Mouse (Mus musculus) heart, adult 2 months (tissue): Measurements from ENCODE around the gene Emc10. TPM values are rescaled to one million over a fixed set of nuclear protein-coding genes. Genes with fewer than 3 reads are reported as not detected.
A peak's percentile ranks its signal among the peaks of the same experiment; 100 is the strongest.

Source experiments
- DNase-seq, 2 experiments: peaks; one replicate each; pipeline ENCODE4 v3.0.0; 2021
- H3K27ac ChIP-seq: fragments of 200-600 bp; 2 replicates; pipeline ENCODE4 v1.8.1; 2022
- H3K27me3 ChIP-seq: fragments of 200-500 bp; 2 replicates; pipeline ENCODE4 v1.6.1; 2012; ENCODE audit warnings: mild to moderate bottlenecking, low read length, inconsistent platforms, mixed read lengths; ENCODE audit not compliant: control insufficient read depth, insufficient read depth
- H3K36me3 ChIP-seq: fragments of 200-500 bp; 2 replicates; pipeline ENCODE4 v1.6.1; 2012; ENCODE audit warnings: low read length, inconsistent platforms; ENCODE audit not compliant: control insufficient read depth, insufficient read depth
- H3K4me1 ChIP-seq: fragments of 200-500 bp; 2 replicates; pipeline ENCODE4 v1.6.1; 2011; ENCODE audit warnings: low read length; ENCODE audit not compliant: control insufficient read depth, insufficient read depth
- H3K4me3 ChIP-seq: fragments of 200-600 bp; 2 replicates; pipeline ENCODE4 v1.8.1; 2022
- H3K79me2 ChIP-seq: fragments of 200-500 bp; replicated peaks from 2 replicates; pipeline ENCODE4 v1.6.1; 2012; ENCODE audit warnings: mild to moderate bottlenecking, inconsistent platforms, low read length, moderate library complexity, mixed read lengths; ENCODE audit not compliant: control insufficient read depth, insufficient read depth
- H3K9ac ChIP-seq: fragments of 200-500 bp; 2 replicates; pipeline ENCODE4 v1.6.1; 2012; ENCODE audit warnings: low read depth, mild to moderate bottlenecking, control low read depth, inconsistent platforms, low read length, mixed read lengths
- CTCF ChIP-seq: fragments of 200-600 bp; IDR thresholded peaks from 2 replicates; pipeline ENCODE4 v1.8.1; 2022; ENCODE audit warnings: antibody characterized with exemption, mild to moderate bottlenecking, moderate library complexity
- EP300 ChIP-seq: fragments of 200-500 bp; IDR thresholded peaks from 2 replicates; pipeline ENCODE4 v1.6.1; 2011; ENCODE audit warnings: low read depth, low read length, control low read depth; ENCODE audit not compliant: insufficient read depth
- POLR2A ChIP-seq: fragments of 200-500 bp; IDR thresholded peaks from 2 replicates; pipeline ENCODE4 v1.6.1; 2011; ENCODE audit warnings: mild to moderate bottlenecking, low read depth, low read length, control low read depth; ENCODE audit not compliant: insufficient read depth
- WGBS: fragments of 180-500 bp; shearing (Covaris S2); methylation state at CpG from one replicate; pipeline ENCODE4 v1.1.7; 2018; 5-methylcytosine and 5-hydroxymethylcytosine counted together
- intact Hi-C: fragments of 180-260 bp; cut with DNase I; formaldehyde crosslinking; loops from one replicate; pipeline ENCODE4 v1.15.1; 2025
- microRNA-seq, 2 experiments: library from miRNA; unstranded; fragments of <30 nt; microRNA quantifications; one replicate each; pipeline ENCODE4 v1.2.0; 2021
- polyA plus RNA-seq: library from polyadenylated mRNA; depleted of rRNA; stranded (reverse); fragments of >200 nt; gene quantifications from 2 replicates; pipeline ENCODE4 v1.2.3, GENCODE M21; 2012; rRNA removed
- total RNA-seq, 2 experiments: library from RNA; stranded (reverse); gene quantifications; 2 replicates each; pipeline ENCODE4 v1.2.3; 2021

Gene Emc10
- total and polyA plus RNA-seq, 3 experiments, result 86.1 to 180 (median 87.6) TPM

- no peak overlapping the region for H3K4me3 ChIP-seq
- no peak overlapping the region for H3K9ac ChIP-seq
- peak in 1 of 2 experiments; percentile 51 for DNase-seq
- H3K27me3 ChIP-seq, result peaks cover 2% of the 10 kb centered on the region; the same call in 1 of the 2 replicates
- 25% methylated on average over 29 of the region's 29 CpGs for WGBS
- H3K27ac ChIP-seq, result no peak overlapping the region
- H3K36me3 ChIP-seq, result no peaks in the 10 kb centered on the region
- H3K79me2 ChIP-seq, result no peaks in the 10 kb centered on the region
- intact Hi-C loops, result loop anchor here (5.0 kb wide), 1 partner anchor 37 kb away; no protein-coding TSS in a partner anchor
- no peaks in the 10 kb centered on the region for H3K4me1 ChIP-seq
- TF ChIP-seq EP300, result 0 out of 2 replicates have a peak, but pooled peaks have one; percentile 44
- no peak for TF ChIP-seq CTCF
These were observed 51.3 kb downstream of the Emc10 start for GRCm38 (mm10) chr7:44444886-44445527.

DNA sequence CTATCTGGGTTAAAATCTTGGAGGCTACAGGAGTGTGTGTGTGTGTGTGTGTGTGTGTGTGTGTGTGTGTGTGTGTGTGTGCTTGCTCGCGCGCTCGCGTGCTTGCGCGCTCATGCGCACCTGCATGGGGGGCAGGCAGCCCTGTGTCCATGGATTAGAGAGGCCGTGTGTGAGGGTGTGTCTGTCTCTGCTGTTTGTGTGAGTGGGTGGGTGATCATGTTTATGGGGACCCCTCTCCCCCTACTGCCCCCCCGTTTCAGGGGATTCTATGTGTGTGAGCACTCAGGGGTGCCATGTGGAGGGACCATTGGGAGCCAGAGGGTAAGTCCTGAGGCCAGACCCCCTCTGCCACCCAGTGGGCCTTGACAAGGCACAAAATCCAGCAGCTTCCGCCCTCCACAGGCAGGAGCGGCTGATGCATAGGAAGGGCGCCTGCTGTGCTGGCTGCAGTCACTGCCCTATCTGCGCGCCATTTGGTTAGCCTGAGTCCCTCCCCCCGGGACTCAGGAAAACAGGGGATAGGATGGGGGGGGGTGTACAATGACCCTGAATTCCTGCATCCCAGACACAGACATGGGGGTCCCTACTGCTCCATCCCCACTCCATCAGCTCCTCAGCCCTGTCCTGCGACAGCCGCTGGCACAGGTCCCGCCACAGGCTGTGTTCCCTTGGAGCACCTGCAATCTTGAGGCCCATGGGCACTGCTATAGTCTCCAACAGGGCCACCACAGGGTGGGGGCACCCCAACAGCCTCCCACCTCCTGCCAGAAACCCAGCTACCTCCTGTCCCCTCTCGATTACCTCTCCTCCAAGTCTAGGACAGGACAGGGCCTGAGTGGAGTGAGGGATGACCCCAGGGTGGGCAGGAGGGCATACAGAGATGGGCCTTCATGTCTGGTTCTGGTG lies 52.8 kb downstream of the Emc10 start:
- TF ChIP-seq POLR2A (no peak), CTCF (0 out of 2 replicates have a peak, but pooled peaks have one; percentile 7)
- Histone ChIP-seq H3K9ac (no peak overlapping the region), H3K4me1 (no peaks in the 10 kb centered on the region), H3K36me3 (no peaks in the 10 kb centered on the region), H3K4me3 (no peak overlapping the region), H3K27ac (no peak overlapping the region), H3K79me2 (no peaks in the 10 kb centered on the region), H3K27me3 (peaks cover 2% of the 10 kb centered on the region; the same call in 1 of the 2 replicates)
- intact Hi-C loops, result no loop called here
- no peak for DNase-seq
- WGBS, result 10% methylated on average over 20 of the region's 20 CpGs

DNA sequence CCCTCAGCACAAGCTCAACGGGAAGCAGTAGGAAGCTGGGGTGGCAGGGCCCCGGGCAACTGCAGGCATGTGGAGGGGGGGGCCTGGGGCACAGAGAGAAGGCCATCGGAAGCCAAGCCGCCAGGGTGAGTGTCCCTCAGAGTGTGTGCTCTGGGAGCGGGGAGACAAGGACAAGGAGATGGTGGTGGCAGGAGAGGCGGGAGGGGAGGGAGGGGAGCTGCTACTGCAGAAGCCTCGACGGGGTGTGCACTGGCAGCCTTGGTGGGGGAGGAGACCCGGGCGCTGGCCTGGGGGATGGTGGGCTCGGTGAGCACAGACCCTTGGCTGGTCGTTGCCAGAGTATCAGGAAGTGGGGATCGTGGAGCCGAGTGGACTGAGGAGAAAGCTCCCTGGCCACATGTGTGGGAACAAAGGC lies 53.9 kb downstream of the Emc10 start:
- intact Hi-C loops, result no loop called here
- under 1% methylated on average over 14 of the region's 14 CpGs for WGBS
- Histone ChIP-seq H3K27me3 (peaks cover 2% of the 10 kb centered on the region; the same call in 1 of the 2 replicates), H3K4me3 (peak overlapping the region; percentile 29), H3K9ac (peak overlapping the region; percentile 71; the same call in 1 of the 2 replicates), H3K4me1 (no peaks in the 10 kb centered on the region), H3K27ac (peak overlapping the region; percentile 52), H3K36me3 (no peaks in the 10 kb centered on the region), H3K79me2 (no peaks in the 10 kb centered on the region)
- no peak for DNase-seq
- TF ChIP-seq POLR2A, result no peak
- no peak for TF ChIP-seq EP300
- no peak for TF ChIP-seq CTCF

DNA sequence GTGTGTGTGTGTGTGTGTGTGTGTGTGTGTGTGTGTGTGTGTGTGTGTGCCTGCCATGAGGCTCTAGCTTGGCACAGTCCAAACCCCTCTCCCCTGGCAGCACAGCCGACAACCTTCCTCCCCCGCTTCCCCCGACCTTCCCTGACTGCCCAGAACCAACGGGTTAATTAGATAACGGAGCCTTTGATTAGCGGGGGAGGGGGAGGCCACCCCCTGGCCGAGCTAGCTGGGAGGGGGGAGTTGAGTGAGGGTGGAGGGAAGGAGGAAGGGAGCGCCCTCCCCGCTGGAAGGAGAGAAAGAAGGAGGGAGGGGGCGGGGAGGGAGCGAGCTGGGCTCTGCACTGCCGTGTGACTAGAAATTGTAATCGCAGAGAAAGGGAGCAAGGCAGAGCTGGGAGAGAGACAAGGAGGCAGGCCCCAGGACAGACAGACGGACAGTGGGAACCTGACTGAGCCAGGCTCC lies 54.6 kb downstream of the Emc10 start:
- H3K27me3 ChIP-seq, result peaks cover 2% of the 10 kb centered on the region; the same call in 1 of the 2 replicates
- H3K4me3 ChIP-seq, result peak overlapping the region; percentile 29; the same call in 1 of the 2 replicates

DNA sequence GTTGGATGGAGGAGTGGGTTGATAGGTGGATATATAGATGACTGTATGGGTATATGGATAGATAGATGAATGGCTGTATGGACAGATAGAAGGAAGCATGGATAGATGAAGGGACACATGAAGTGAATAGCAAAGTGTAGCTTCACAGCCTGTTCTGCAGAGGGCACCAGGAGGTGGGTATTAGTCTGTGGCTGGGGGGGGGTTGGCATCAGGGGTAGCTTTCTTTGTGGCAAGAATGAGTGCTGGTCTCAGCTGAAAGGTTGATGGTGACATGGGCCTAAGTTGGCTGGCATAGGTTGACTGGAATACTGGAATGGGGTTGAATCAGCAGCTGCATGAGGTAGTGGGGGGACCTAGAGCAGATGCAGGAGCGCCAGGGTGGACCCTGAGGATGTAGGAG lies 55.1 kb downstream of the Emc10 start:
- Histone ChIP-seq H3K36me3 (no peaks in the 10 kb centered on the region), H3K27ac (no peak overlapping the region), H3K79me2 (no peaks in the 10 kb centered on the region), H3K27me3 (peaks cover 2% of the 10 kb centered on the region; the same call in 1 of the 2 replicates), H3K4me1 (no peaks in the 10 kb centered on the region), H3K9ac (no peak overlapping the region), H3K4me3 (no peak overlapping the region)
- no peak for DNase-seq
- intact Hi-C loops, result no loop called here
- WGBS, result 29% methylated on average over 1 of the region's 1 CpGs
- TF ChIP-seq EP300, result no peak

More for the DNA sequence above, 54.6 kb downstream of the Emc10 start:
- H3K9ac ChIP-seq, result peak overlapping the region; percentile 71
- H3K36me3 ChIP-seq, result no peaks in the 10 kb centered on the region
- intact Hi-C loops, result no loop called here
- DNase-seq, result no peak
- WGBS, result 3% methylated on average over 14 of the region's 14 CpGs
- no peaks in the 10 kb centered on the region for H3K4me1 ChIP-seq
- no peaks in the 10 kb centered on the region for H3K79me2 ChIP-seq
- TF ChIP-seq EP300 (no peak), POLR2A (peak; percentile 46; the same call in 1 of the 2 replicates)
- peak overlapping the region; percentile 52 for H3K27ac ChIP-seq

DNA sequence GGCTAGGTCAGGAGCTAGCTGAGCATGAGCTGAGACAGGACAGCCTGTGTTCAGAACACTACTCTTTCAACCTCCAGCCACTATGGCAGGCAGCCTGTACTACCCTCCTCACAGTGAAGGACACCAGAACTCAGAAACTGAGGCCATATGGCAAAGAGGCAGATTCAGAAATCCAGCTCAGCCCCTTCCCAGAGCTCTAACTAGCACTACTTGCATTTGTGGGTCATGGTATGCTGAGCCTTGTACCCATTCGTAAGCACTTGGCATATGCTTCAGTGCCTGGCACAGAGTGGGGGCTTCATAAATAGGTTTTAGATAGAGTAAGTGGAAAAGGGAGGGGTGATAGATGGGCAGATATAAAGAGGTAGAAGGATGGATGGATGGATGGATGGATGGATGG lies 55.9 kb downstream of the Emc10 start:
- DNase-seq, result no peak
- no peak overlapping the region for H3K9ac ChIP-seq
- intact Hi-C loops, result no loop called here
- no peak overlapping the region for H3K27ac ChIP-seq
- no peak for TF ChIP-seq POLR2A
- no peak for TF ChIP-seq CTCF
- no peak for TF ChIP-seq EP300
- peaks cover 2% of the 10 kb centered on the region; the same call in 1 of the 2 replicates for H3K27me3 ChIP-seq
- no peaks in the 10 kb centered on the region for H3K36me3 ChIP-seq
- WGBS, result 70% methylated on average over 1 of the region's 1 CpGs
- no peak overlapping the region for H3K4me3 ChIP-seq
- H3K79me2 ChIP-seq, result no peaks in the 10 kb centered on the region
- no peaks in the 10 kb centered on the region for H3K4me1 ChIP-seq

Small RNA genes within 50 kb of the gene (microRNA-seq; reads per million reads assigned to microRNA genes)
- gene Mir7052, result 1.2 to 5.6 reads per million in 2 experiments
- 0 reads per million in 2 experiments for gene Mir7053

Other genes starting within 250 kb of the Emc10 start
- gene 1700028J19Rik, start 249.8 kb downstream of the Emc10 start, total RNA-seq, result under 1 TPM; 0.68 to 0.70 TPM
- 1.3 and 2.1 TPM in 2 replicates for gene 1700028J19Rik, start 249.8 kb downstream of the Emc10 start, polyA plus RNA-seq
- 10 to 100 TPM; 12.0 to 12.3 TPM for gene 2410002F23Rik, start 249.8 kb downstream of the Emc10 start, total RNA-seq
- gene 2410002F23Rik, start 249.8 kb downstream of the Emc10 start, polyA plus RNA-seq, result 29.5 and 37.6 TPM in 2 replicates
- gene Acp4, start 239.2 kb downstream of the Emc10 start, total RNA-seq, result not detected
- not detected in 2 replicates for gene Acp4, start 239.2 kb downstream of the Emc10 start, polyA plus RNA-seq
- not detected for gene Gm15517, start 235.1 kb downstream of the Emc10 start, total RNA-seq
- gene Gm15517, start 235.1 kb downstream of the Emc10 start, polyA plus RNA-seq, result not detected in 2 replicates
- 1 to 10 TPM in 1 of 2 experiments, under 1 TPM in 1; 0.60 to 1.1 TPM for gene Clec11a, start 189.6 kb downstream of the Emc10 start, total RNA-seq
- gene Clec11a, start 189.6 kb downstream of the Emc10 start, polyA plus RNA-seq, result 1.8 and 2.0 TPM in 2 replicates
- 1 to 10 TPM; 1.2 to 2.3 TPM for gene Shank1, start 186.3 kb downstream of the Emc10 start, total RNA-seq
- gene Shank1, start 186.3 kb downstream of the Emc10 start, polyA plus RNA-seq, result 0.94 and 1.1 TPM in 2 replicates
- gene Syt3, start 112.4 kb downstream of the Emc10 start, total RNA-seq, result 1 to 10 TPM; 1.4 to 2.5 TPM
- 3.1 and 3.2 TPM in 2 replicates for gene Syt3, start 112.4 kb downstream of the Emc10 start, polyA plus RNA-seq
- under 1 TPM; 0.21 to 0.25 TPM for gene 1700008O03Rik, start 110.7 kb downstream of the Emc10 start, total RNA-seq
- gene 1700008O03Rik, start 110.7 kb downstream of the Emc10 start, polyA plus RNA-seq, result 0.12 and 0.47 TPM in 2 replicates
- 10 to 100 TPM; 30.1 to 34.1 TPM for gene Lrrc4b, start 67.5 kb downstream of the Emc10 start, total RNA-seq
- gene Lrrc4b, start 67.5 kb downstream of the Emc10 start, polyA plus RNA-seq, result 33.2 and 36.2 TPM in 2 replicates
- 1 to 10 TPM; 1.3 to 1.5 TPM for gene Aspdh, start 31.1 kb downstream of the Emc10 start, total RNA-seq
- gene Aspdh, start 31.1 kb downstream of the Emc10 start, polyA plus RNA-seq, result 2.4 and 2.6 TPM in 2 replicates
- 100 to 1,000 TPM; 139 to 147 TPM for gene Josd2, start 28.5 kb downstream of the Emc10 start, total RNA-seq
- gene Josd2, start 28.5 kb downstream of the Emc10 start, polyA plus RNA-seq, result 211 and 242 TPM in 2 replicates
- 1 to 10 TPM; 2.6 to 3.3 TPM for gene Fam71e1, start 52 bp upstream of the Emc10 start, total RNA-seq
- 4.1 and 6.4 TPM in 2 replicates for gene Fam71e1, start 52 bp upstream of the Emc10 start, polyA plus RNA-seq
- gene Mybpc2, start 28.1 kb upstream of the Emc10 start, total RNA-seq, result 10 to 100 TPM; 13.1 to 16.7 TPM
- 7.1 and 10.8 TPM in 2 replicates for gene Mybpc2, start 28.1 kb upstream of the Emc10 start, polyA plus RNA-seq
- under 1 TPM; 0.31 to 0.75 TPM for gene Spib, start 35.5 kb upstream of the Emc10 start, total RNA-seq
- gene Spib, start 35.5 kb upstream of the Emc10 start, polyA plus RNA-seq, result 0.88 and 3.1 TPM in 2 replicates
- gene Pold1, start 52.3 kb upstream of the Emc10 start, total RNA-seq, result 10 to 100 TPM; 10.8 to 11.7 TPM
- gene Pold1, start 52.3 kb upstream of the Emc10 start, polyA plus RNA-seq, result 12.9 and 15.5 TPM in 2 replicates
- gene Nr1h2, start 57.4 kb upstream of the Emc10 start, total RNA-seq, result 10 to 100 TPM; 49.7 to 53.7 TPM
- 65.7 and 84.8 TPM in 2 replicates for gene Nr1h2, start 57.4 kb upstream of the Emc10 start, polyA plus RNA-seq
- gene Napsa, start 75.9 kb upstream of the Emc10 start, total RNA-seq, result 1 to 10 TPM in 1 of 2 experiments, under 1 TPM in 1; 0.76 to 1.3 TPM
- gene Napsa, start 75.9 kb upstream of the Emc10 start, polyA plus RNA-seq, result 1.8 and 4.7 TPM in 2 replicates
- 1 to 10 TPM; 2.2 to 2.9 TPM for gene Kcnc3, start 94.1 kb upstream of the Emc10 start, total RNA-seq
- gene Kcnc3, start 94.1 kb upstream of the Emc10 start, polyA plus RNA-seq, result 1.3 and 3.0 TPM in 2 replicates
- 10 to 100 TPM; 79.4 to 96.6 TPM for gene Myh14, start 174.3 kb upstream of the Emc10 start, total RNA-seq
- 23.1 and 24.8 TPM in 2 replicates for gene Myh14, start 174.3 kb upstream of the Emc10 start, polyA plus RNA-seq
- not detected for gene Izumo2, start 212.2 kb upstream of the Emc10 start, total RNA-seq
- gene Izumo2, start 212.2 kb upstream of the Emc10 start, polyA plus RNA-seq, result not detected in 2 replicates